18 mouse cellular contexts compared by ENCODE assay signal in the genomic region with DNA sequence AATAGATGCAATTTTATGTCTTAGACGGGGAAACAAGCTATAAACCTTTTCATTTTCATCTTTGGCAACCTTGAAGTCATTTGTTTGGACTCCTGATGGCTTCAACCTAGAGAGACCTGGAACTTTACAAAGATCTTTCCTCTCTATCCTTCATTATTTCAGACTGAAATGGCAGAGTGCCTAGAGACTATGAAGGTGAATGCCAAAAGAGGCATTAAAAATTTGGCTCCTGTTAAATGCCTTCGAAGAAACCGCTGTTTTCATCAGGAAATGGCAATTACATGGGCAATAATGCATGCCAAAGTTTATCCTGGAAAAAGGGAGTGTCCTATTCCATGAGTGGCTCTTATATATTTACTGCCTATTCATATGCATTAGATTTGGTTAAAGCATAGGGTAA.
"Had no signal": no experiment of that assay in that cellular context is flagged by ENCODE, and none has a peak within 500 bp of the region (broad histone marks: within the 10 kb centered on the region; RNA-seq: fewer than 3 reads in every experiment).

No protein-coding gene starts in this region.

- ATAC-seq: midbrain, embryonic 15.5 days had no signal

- H3K9me3 ChIP-seq: limb, embryonic 13.5 days; liver, embryonic 13.5 days; midbrain, embryonic 15.5 days; neural tube, embryonic 13.5 days; stomach, embryonic 15.5 days had no signal

- H3K27me3 ChIP-seq: limb, embryonic 13.5 days; liver, embryonic 13.5 days; midbrain, embryonic 15.5 days; neural tube, embryonic 13.5 days; stomach, embryonic 15.5 days had no signal

- DNase-seq: kidney, adult 9 months; kidney, postnatal 14 days; kidney, postnatal 4 days; left cerebral cortex, postnatal 4 days; liver, embryonic 13.5 days; lung, adult 2 months; lung, postnatal 14 days; lung, postnatal 4 days; retina, postnatal 1 day; right cerebral cortex, postnatal 25 days; spleen, adult 18-20 months; thymus, postnatal 25 days had no signal

- H3K4me3 ChIP-seq: limb, embryonic 13.5 days; liver, embryonic 13.5 days; midbrain, embryonic 15.5 days; myocyte; neural tube, embryonic 13.5 days; stomach, embryonic 15.5 days had no signal

- H3K36me3 ChIP-seq: limb, embryonic 13.5 days; liver, embryonic 13.5 days; midbrain, embryonic 15.5 days; neural tube, embryonic 13.5 days; stomach, embryonic 15.5 days had no signal

- H3K27ac ChIP-seq: limb, embryonic 13.5 days; liver, embryonic 13.5 days; midbrain, embryonic 15.5 days; neural tube, embryonic 13.5 days; stomach, embryonic 15.5 days had no signal

- H3K9ac ChIP-seq: limb, embryonic 13.5 days; liver, embryonic 13.5 days; midbrain, embryonic 15.5 days; neural tube, embryonic 13.5 days; stomach, embryonic 15.5 days had no signal

- H3K4me1 ChIP-seq: limb, embryonic 13.5 days; liver, embryonic 13.5 days; stomach, embryonic 15.5 days had no signal

- H3K4me2 ChIP-seq: limb, embryonic 13.5 days; liver, embryonic 13.5 days; midbrain, embryonic 11.5 days; midbrain, embryonic 15.5 days; neural tube, embryonic 13.5 days; stomach, embryonic 15.5 days had no signal
